ENCODE assay signal across 8 mouse cellular contexts in the genomic region with DNA sequence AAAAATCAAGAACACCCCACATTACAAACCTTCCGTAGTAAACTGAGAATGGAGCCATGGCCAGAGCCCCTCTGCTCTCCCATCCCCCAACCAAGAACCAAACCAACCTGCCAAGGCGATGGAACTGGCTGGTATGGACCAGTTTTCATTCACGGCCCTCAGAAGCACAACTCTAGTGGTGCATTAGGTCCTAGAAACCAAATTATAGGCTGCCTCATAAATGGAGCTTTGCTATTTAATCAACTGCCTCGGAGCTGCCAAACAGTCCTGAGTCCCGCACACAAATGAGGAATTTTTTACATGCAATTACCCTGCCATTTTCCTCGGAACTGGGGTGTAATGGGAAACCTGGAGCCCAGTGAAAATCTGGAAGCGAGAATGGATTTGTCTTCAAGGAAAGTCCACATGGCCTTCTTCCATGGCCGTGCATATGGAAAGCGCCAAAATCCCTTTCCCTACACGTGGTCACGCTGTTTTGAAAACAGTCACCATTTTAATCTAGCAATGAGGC. TPM values are rescaled to one million over a fixed set of nuclear protein-coding genes. Genes with fewer than 3 reads are reported as not detected.
DNase-seq lines count a peak whose midpoint lies in the region; ATAC-seq and TF ChIP-seq lines count a peak whose summit lies in the region.

No protein-coding gene starts in this region.

- peak overlapping the region; percentile 12; the same call in 1 of the 2 replicates for H3K9ac ChIP-seq in hindbrain, embryonic 11.5 days (ENCODE audit: low read depth, low read length)
- peak overlapping the region; percentile 100 for H3K9ac ChIP-seq in midbrain, embryonic 12.5 days (replicated peaks)

- H3K36me3 ChIP-seq in testis, adult 2 months (ENCODE audit: control insufficient read depth, insufficient read depth, low read length): no peaks in the 10 kb centered on the region
- no peaks in the 10 kb centered on the region for H3K36me3 ChIP-seq in hindbrain, embryonic 11.5 days (ENCODE audit: control insufficient read depth, insufficient read depth, low read length)
- no peaks in the 10 kb centered on the region for H3K36me3 ChIP-seq in midbrain, embryonic 12.5 days

- no peaks in the 10 kb centered on the region for H3K9me3 ChIP-seq in hindbrain, embryonic 11.5 days (ENCODE audit: control insufficient read depth, low read length)
- no peaks in the 10 kb centered on the region for H3K9me3 ChIP-seq in midbrain, embryonic 12.5 days

- peaks cover 19% of the 10 kb centered on the region for H3K4me1 ChIP-seq in testis, adult 2 months (ENCODE audit: control insufficient read depth, insufficient read depth, low read length)
- peaks cover 8% of the 10 kb centered on the region; the same call in 1 of the 2 replicates for H3K4me1 ChIP-seq in hindbrain, embryonic 11.5 days (replicated peaks; ENCODE audit: control insufficient read depth, insufficient read depth, low read length)
- peaks cover 18% of the 10 kb centered on the region for H3K4me1 ChIP-seq in midbrain, embryonic 12.5 days

- H3K27me3 ChIP-seq in testis, adult 2 months (ENCODE audit: control insufficient read depth, insufficient read depth, low read length): no peaks in the 10 kb centered on the region
- H3K27me3 ChIP-seq in hindbrain, embryonic 11.5 days (ENCODE audit: control insufficient read depth, insufficient read depth, low read length): no peaks in the 10 kb centered on the region
- no peaks in the 10 kb centered on the region for H3K27me3 ChIP-seq in midbrain, embryonic 12.5 days

- peak overlapping the region; percentile 88 for H3K4me3 ChIP-seq in testis, adult 2 months (ENCODE audit: control insufficient read depth, low read depth, low read length)
- peak overlapping the region; percentile 40 for H3K4me3 ChIP-seq in hindbrain, embryonic 11.5 days (ENCODE audit: low read depth, low read length)
- peak overlapping the region; percentile 100 for H3K4me3 ChIP-seq in midbrain, embryonic 12.5 days

- peak overlapping the region; percentile 26 for H3K27ac ChIP-seq in testis, adult 2 months (ENCODE audit: control insufficient read depth, insufficient read depth, low read depth, low read length)
- H3K27ac ChIP-seq in hindbrain, embryonic 11.5 days (ENCODE audit: low read depth, low read length): peak overlapping the region; percentile 97
- H3K27ac ChIP-seq in midbrain, embryonic 12.5 days (replicated peaks): peak overlapping the region; percentile 100

- TF ChIP-seq POLR2A in testis, adult 2 months (IDR thresholded peaks at IDR 0.05; ENCODE audit: control insufficient read depth, low read depth, low read length): no peak

- 3% methylated on average over 11 of the region's 11 CpGs for whole genome bisulfite sequencing in hindbrain, embryonic 11.5 days
- WGBS in midbrain, embryonic 12.5 days: 2% methylated on average over 11 of the region's 11 CpGs

- DNase-seq in cerebellum, adult 9-11 months: peak; percentile 39
- no peak for DNase-seq in cerebellum, postnatal 25 days
- no peak for DNase-seq in testis, postnatal 10 days (ENCODE audit: low spot score)
- peak; percentile 61 for DNase-seq in hindbrain, embryonic 11.5 days (ENCODE audit: low spot score)
- no peak for DNase-seq in natural killer cell, adult 2 months (ENCODE audit: low spot score in 2 of 2)
- DNase-seq in testis, postnatal 14 days (ENCODE audit: low spot score): no peak

- no peak for ATAC-seq in hindbrain, embryonic 11.5 days (ENCODE audit: low FRiP score)
- no peak for ATAC-seq in midbrain, embryonic 12.5 days (ENCODE audit: low FRiP score, low read depth)

- peak overlapping the region; percentile 56 for H3K4me2 ChIP-seq in hindbrain, embryonic 11.5 days (replicated peaks; ENCODE audit: low read depth, low read length)
- peak overlapping the region; percentile 96 for H3K4me2 ChIP-seq in midbrain, embryonic 12.5 days (replicated peaks)

- no peak for TF ChIP-seq CTCF in testis, adult 2 months (IDR thresholded peaks at IDR 0.05; ENCODE audit: control insufficient read depth, insufficient read depth, insufficient replicate concordance, low read depth, low read length)

RNA-seq across cellular contexts. Expression of gene Arid1a, which starts 0.7 kb away (rescaled TPM):
- polyA plus RNA-seq in testis, adult 2 months (2012; rRNA removed): 33.9 and 36.4 TPM in 2 replicates
- polyA plus RNA-seq in hindbrain, embryonic 11.5 days (2014; fragmentation: Nextera tagmentation; extraction: Ambion mirVana): 40.8 and 51.6 TPM in 2 replicates
- polyA plus RNA-seq in midbrain, embryonic 12.5 days (2016; fragmentation: Nextera tagmentation; extraction: Ambion mirVana): 47.7 and 48.5 TPM in 2 replicates

Comparison
In these comparisons a context has a peak if more than half of its experiments do, and no peak if none do; other contexts are left out.
1. DNase-seq: peak in cerebellum, adult 9-11 months (single experiment) and hindbrain, embryonic 11.5 days (single experiment); none in cerebellum, postnatal 25 days (0 of 2), testis, postnatal 10 days (single experiment), natural killer cell, adult 2 months (0 of 2) and testis, postnatal 14 days (single experiment).
2. H3K27ac ChIP-seq: peak in every context shown above with its lines; median percentile 100 in midbrain, embryonic 12.5 days; 97 in hindbrain, embryonic 11.5 days; 26 in testis, adult 2 months.
3. H3K4me3 ChIP-seq: peak in every context shown above with its lines; median percentile 100 in midbrain, embryonic 12.5 days; 88 in testis, adult 2 months; 40 in hindbrain, embryonic 11.5 days.